Mouse (Mus musculus) naive thymus-derived CD4-positive, alpha-beta T cell, adult 2 months (primary cell): Measurements from ENCODE around the gene Patl2.
"Not testable (repeated sequence)": the region's sequence is repeated elsewhere in the genome, so short reads cannot be mapped to it uniquely, and the experiment has no call there.

Source experiments
- DNase-seq: peaks from one replicate; pipeline ENCODE4 v3.0.0-alpha.2; 2011; ENCODE audit warnings: low read depth

Gene Patl2

GRCm38 (mm10) chr2:122186106-122186505 is at the start of gene Patl2, which contains the start of gene Terb2:
Patl2 (minus strand) TSS chr2:122186189.
Terb2 (plus strand) TSS chr2:122186272.
- no peak for DNase-seq

GRCm38 (mm10) chr2:122235425-122235824 is 49.4 kb upstream of the Patl2 start:
- no peak for DNase-seq

GRCm38 (mm10) chr2:122234611-122235288 is 48.8 kb upstream of the Patl2 start, which contains the start of gene Sord:
Sord (plus strand) TSS chr2:122234749.
- DNase-seq: peak; percentile 85

GRCm38 (mm10) chr2:122233759-122234557 is 48.0 kb upstream of the Patl2 start:
- no peak for DNase-seq

GRCm38 (mm10) chr2:122233341-122233740 is 47.4 kb upstream of the Patl2 start:
- no peak for DNase-seq

- DNase-seq: no peak
Observed at GRCm38 (mm10) chr2:122231616-122232015, 45.6 kb upstream of the Patl2 start.

GRCm38 (mm10) chr2:122230395-122230794 is 44.4 kb upstream of the Patl2 start:
- no peak for DNase-seq

GRCm38 (mm10) chr2:122223654-122224053 is 37.7 kb upstream of the Patl2 start:
- DNase-seq: no peak

- DNase-seq: no peak
Observed at GRCm38 (mm10) chr2:122222272-122222671, 36.3 kb upstream of the Patl2 start.

GRCm38 (mm10) chr2:122221798-122222197 is 35.8 kb upstream of the Patl2 start:
- DNase-seq: no peak

GRCm38 (mm10) chr2:122221378-122221777 is 35.4 kb upstream of the Patl2 start:
- DNase-seq: no peak

GRCm38 (mm10) chr2:122218234-122218633 is 32.2 kb upstream of the Patl2 start:
- no peak for DNase-seq

- not testable (repeated sequence) for DNase-seq
Observed at GRCm38 (mm10) chr2:122217075-122217474, 31.1 kb upstream of the Patl2 start.

- DNase-seq: no peak
Observed at GRCm38 (mm10) chr2:122210534-122211228, 24.7 kb upstream of the Patl2 start.

- DNase-seq: no peak
Observed at GRCm38 (mm10) chr2:122206440-122207107, 20.6 kb upstream of the Patl2 start.

- no peak for DNase-seq
Observed at GRCm38 (mm10) chr2:122201501-122201900, 15.5 kb upstream of the Patl2 start.

- DNase-seq: peak; percentile 69
Observed at GRCm38 (mm10) chr2:122194509-122194929, 8.5 kb upstream of the Patl2 start.

- DNase-seq: no peak
Observed at GRCm38 (mm10) chr2:122191849-122192248, 5.9 kb upstream of the Patl2 start.

GRCm38 (mm10) chr2:122186751-122187150 is 762 bp upstream of the Patl2 start:
- DNase-seq: no peak

GRCm38 (mm10) chr2:122185086-122185485 is 903 bp downstream of the Patl2 start:
- DNase-seq: no peak

GRCm38 (mm10) chr2:122180051-122180822 is 5.8 kb downstream of the Patl2 start:
- peak; percentile 82 for DNase-seq
